8 mouse cellular contexts compared by ENCODE assay signal in genomic region chr5:3501564-3502001, GRCm38 (mm10). TPM values are rescaled to one million over a fixed set of nuclear protein-coding genes. Genes with fewer than 3 reads are reported as not detected.
DNase-seq lines count a peak whose midpoint lies in the region; ATAC-seq lines count a peak whose summit lies in the region.

No protein-coding gene starts in this region.

- no peak for ATAC-seq in midbrain, embryonic 11.5 days (ENCODE audit: low FRiP score)
- no peak for ATAC-seq in midbrain, embryonic 14.5 days (ENCODE audit: low FRiP score, low TSS enrichment)
- no peak for ATAC-seq in forebrain, embryonic 16.5 days

- H3K9me3 ChIP-seq in midbrain, embryonic 11.5 days (ENCODE audit: control insufficient read depth, low read length): no peaks in the 10 kb centered on the region
- no peaks in the 10 kb centered on the region for H3K9me3 ChIP-seq in midbrain, embryonic 14.5 days (ENCODE audit: control insufficient read depth, low read length)
- H3K9me3 ChIP-seq in forebrain, embryonic 16.5 days (ENCODE audit: control insufficient read depth, low read length): no peaks in the 10 kb centered on the region
- H3K9me3 ChIP-seq in hindbrain, embryonic 10.5 days: no peaks in the 10 kb centered on the region

- no peaks in the 10 kb centered on the region for H3K36me3 ChIP-seq in midbrain, embryonic 11.5 days (ENCODE audit: control insufficient read depth, insufficient read depth, low read length)
- H3K36me3 ChIP-seq in midbrain, embryonic 14.5 days (ENCODE audit: control insufficient read depth, insufficient read depth, low read length): no peaks in the 10 kb centered on the region
- H3K36me3 ChIP-seq in splenic B cell, adult 2 months (ENCODE audit: control insufficient read depth, insufficient read depth, low read length, poor library complexity, severe bottlenecking): no peaks in the 10 kb centered on the region
- H3K36me3 ChIP-seq in forebrain, embryonic 16.5 days (ENCODE audit: control insufficient read depth, insufficient read depth): no peaks in the 10 kb centered on the region
- no peaks in the 10 kb centered on the region for H3K36me3 ChIP-seq in hindbrain, embryonic 10.5 days

- no peaks in the 10 kb centered on the region for H3K4me1 ChIP-seq in midbrain, embryonic 11.5 days (ENCODE audit: control insufficient read depth, insufficient read depth, low read length)
- no peaks in the 10 kb centered on the region for H3K4me1 ChIP-seq in midbrain, embryonic 14.5 days (ENCODE audit: control insufficient read depth, insufficient read depth, low read length)
- H3K4me1 ChIP-seq in forebrain, embryonic 16.5 days (replicated peaks; ENCODE audit: control insufficient read depth, insufficient read depth, low read length): 0 out of 2 replicates have a peak, but pooled peaks cover 5% of the 10 kb centered on the region
- H3K4me1 ChIP-seq in hindbrain, embryonic 10.5 days (replicated peaks): peaks cover 4% of the 10 kb centered on the region

- no peaks in the 10 kb centered on the region for H3K27me3 ChIP-seq in midbrain, embryonic 11.5 days (ENCODE audit: control insufficient read depth, insufficient read depth, low read length)
- no peaks in the 10 kb centered on the region for H3K27me3 ChIP-seq in midbrain, embryonic 14.5 days (ENCODE audit: control insufficient read depth, insufficient read depth, low read length)
- H3K27me3 ChIP-seq in splenic B cell, adult 2 months (ENCODE audit: control insufficient read depth, insufficient read depth, low read length, poor library complexity, severe bottlenecking): no peaks in the 10 kb centered on the region
- H3K27me3 ChIP-seq in forebrain, embryonic 16.5 days (replicated peaks; ENCODE audit: control insufficient read depth, insufficient read depth, low read length): no peaks in the 10 kb centered on the region
- no peaks in the 10 kb centered on the region for H3K27me3 ChIP-seq in hindbrain, embryonic 10.5 days (ENCODE audit: insufficient read depth, poor library complexity, severe bottlenecking)

- H3K4me2 ChIP-seq in midbrain, embryonic 11.5 days: no peak overlapping the region
- H3K4me2 ChIP-seq in midbrain, embryonic 14.5 days (ENCODE audit: low read length): no peak overlapping the region
- no peak overlapping the region for H3K4me2 ChIP-seq in forebrain, embryonic 16.5 days (ENCODE audit: low read length)

- WGBS in midbrain, embryonic 11.5 days: 64% methylated on average over 8 of the region's 8 CpGs
- WGBS in midbrain, embryonic 14.5 days: 73% methylated on average over 8 of the region's 8 CpGs
- WGBS in forebrain, embryonic 16.5 days: 68% methylated on average over 8 of the region's 8 CpGs
- 54% methylated on average over 8 of the region's 8 CpGs for WGBS in hindbrain, embryonic 10.5 days

- no peak overlapping the region for H3K27ac ChIP-seq in midbrain, embryonic 11.5 days (ENCODE audit: low read depth, low read length)
- H3K27ac ChIP-seq in midbrain, embryonic 14.5 days (replicated peaks; ENCODE audit: low read depth, low read length): no peak overlapping the region
- H3K27ac ChIP-seq in forebrain, embryonic 16.5 days (ENCODE audit: low read length): no peak overlapping the region
- H3K27ac ChIP-seq in hindbrain, embryonic 10.5 days: no peak overlapping the region

- no peak overlapping the region for H3K4me3 ChIP-seq in midbrain, embryonic 11.5 days (ENCODE audit: low read depth, low read length)
- no peak overlapping the region for H3K4me3 ChIP-seq in midbrain, embryonic 14.5 days (replicated peaks; ENCODE audit: low read depth, low read length)
- H3K4me3 ChIP-seq in forebrain, embryonic 16.5 days (replicated peaks; ENCODE audit: low read length): no peak overlapping the region
- H3K4me3 ChIP-seq in hindbrain, embryonic 10.5 days: no peak overlapping the region

- DNase-seq in midbrain, embryonic 11.5 days (ENCODE audit: low spot score, missing footprints): peak; percentile 28
- DNase-seq in midbrain, embryonic 14.5 days: no peak
- peak; percentile 68 for DNase-seq in heart, adult 8-10 months (ENCODE audit: low spot score)
- peak; percentile 71 for DNase-seq in kidney, postnatal 14 days
- DNase-seq in splenic B cell, adult 2 months (ENCODE audit: low read depth, low spot score): peak; percentile 77
- no peak for DNase-seq in right cerebral cortex, postnatal 14 days
- no peak for DNase-seq in hindbrain, embryonic 10.5 days (ENCODE audit: low spot score)

- H3K9ac ChIP-seq in midbrain, embryonic 11.5 days (ENCODE audit: low read length): no peak overlapping the region
- H3K9ac ChIP-seq in midbrain, embryonic 14.5 days (replicated peaks; ENCODE audit: low read length): no peak overlapping the region
- H3K9ac ChIP-seq in forebrain, embryonic 16.5 days (replicated peaks; ENCODE audit: low read depth, low read length): no peak overlapping the region

RNA-seq across cellular contexts. Expression of gene Fam133b, which starts 42.0 kb away (rescaled TPM):
- 43.0 and 47.3 TPM in 2 replicates for polyA plus RNA-seq in midbrain, embryonic 11.5 days (2014; fragmentation: Nextera tagmentation; extraction: Ambion mirVana)
- 25.7 and 29.0 TPM in 2 replicates for polyA plus RNA-seq in midbrain, embryonic 14.5 days (2014; fragmentation: Nextera tagmentation; extraction: Ambion mirVana)
- total RNA-seq in heart, adult 8-10 months (2022): 10 to 100 TPM; 10.0 to 11.7 (median 11.1) TPM
- 25.5 and 27.9 TPM in 2 replicates for polyA plus RNA-seq in forebrain, embryonic 16.5 days (2015; fragmentation: Nextera tagmentation; extraction: Ambion mirVana)
- 24.5 and 35.5 TPM in 2 replicates for polyA plus RNA-seq in hindbrain, embryonic 10.5 days (2016; fragmentation: Nextera tagmentation; extraction: Ambion mirVana)

Comparison
In these comparisons a context has a peak if more than half of its experiments do, and no peak if none do; other contexts are left out.
1. DNase-seq: peak in midbrain, embryonic 11.5 days (single experiment), heart, adult 8-10 months (single experiment), kidney, postnatal 14 days (single experiment) and splenic B cell, adult 2 months (single experiment); none in midbrain, embryonic 14.5 days (single experiment), right cerebral cortex, postnatal 14 days (single experiment) and hindbrain, embryonic 10.5 days (single experiment).